Mouse (Mus musculus): ENCODE results near the gene Osbpl2.

The Osbpl2 gene

DNA sequence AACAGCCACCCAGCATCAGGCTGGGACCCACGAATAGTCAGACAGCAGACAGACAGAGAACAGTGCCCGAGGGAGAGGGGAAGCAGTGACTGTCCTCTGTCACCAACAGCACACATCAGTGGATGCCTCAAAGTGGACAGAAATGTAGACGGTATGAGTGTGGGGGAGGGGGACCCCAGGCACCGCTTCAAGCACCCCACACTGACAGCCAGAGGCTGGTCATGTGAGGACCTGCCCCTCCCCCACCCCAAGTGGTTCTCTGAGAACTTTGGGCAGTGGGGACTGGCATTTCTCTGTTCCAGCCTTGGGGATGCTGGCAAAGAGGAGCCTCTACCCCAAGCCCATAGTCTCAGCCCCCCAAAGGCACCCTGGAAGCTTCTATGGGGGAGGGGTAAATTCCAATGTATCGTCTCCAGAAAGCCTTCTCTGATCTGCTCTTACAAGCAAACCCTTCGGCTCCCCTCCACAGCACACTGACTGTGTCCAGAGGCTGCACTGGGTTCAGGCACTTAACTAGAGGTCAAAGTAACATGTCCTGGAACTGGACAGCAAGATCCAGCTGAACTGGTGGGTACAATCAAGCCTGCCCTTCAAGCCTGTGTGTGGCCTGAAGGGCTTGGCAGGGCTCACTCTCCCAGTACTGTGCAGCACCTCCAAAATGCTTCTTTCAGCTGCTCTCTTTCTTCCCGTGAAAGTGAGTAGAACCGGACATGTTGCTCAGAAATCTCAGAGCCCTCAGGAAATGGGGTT, 13.5 kb upstream of the Osbpl2 start:
- DNase-seq: peak in 1 of 2 experiments; percentile 22

- no peak for DNase-seq
Measured at GRCm38 (mm10) chr2:180107081-180107480, 12.0 kb upstream of the Osbpl2 start.

GRCm38 (mm10) chr2:180108285-180108684, 10.8 kb upstream of the Osbpl2 start:
- DNase-seq: no peak

GRCm38 (mm10) chr2:180113909-180114890, 4.9 kb upstream of the Osbpl2 start:
- DNase-seq: peak in 1 of 2 experiments; percentile 28

DNA sequence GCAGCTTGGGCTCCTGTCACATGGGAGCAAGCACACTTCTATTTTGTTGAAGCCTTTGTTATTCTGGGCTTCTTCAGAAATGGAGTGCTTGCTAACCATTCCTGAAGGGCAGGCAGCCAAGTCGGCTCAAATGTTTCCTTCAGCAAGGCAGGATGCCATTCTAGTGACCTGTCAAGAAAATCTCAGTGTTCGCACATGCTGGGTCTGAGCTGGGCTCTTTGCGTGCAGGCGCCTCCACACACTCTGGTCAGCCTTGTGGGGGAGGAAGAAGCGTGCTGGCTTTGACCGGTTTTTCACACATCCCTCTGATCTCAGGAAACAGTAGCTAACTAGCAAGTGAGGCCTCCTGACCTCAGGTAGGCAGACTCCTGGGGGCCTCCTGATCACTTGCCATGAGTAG, 3.8 kb upstream of the Osbpl2 start:
- DNase-seq: peak; percentile 53 to 71

DNA sequence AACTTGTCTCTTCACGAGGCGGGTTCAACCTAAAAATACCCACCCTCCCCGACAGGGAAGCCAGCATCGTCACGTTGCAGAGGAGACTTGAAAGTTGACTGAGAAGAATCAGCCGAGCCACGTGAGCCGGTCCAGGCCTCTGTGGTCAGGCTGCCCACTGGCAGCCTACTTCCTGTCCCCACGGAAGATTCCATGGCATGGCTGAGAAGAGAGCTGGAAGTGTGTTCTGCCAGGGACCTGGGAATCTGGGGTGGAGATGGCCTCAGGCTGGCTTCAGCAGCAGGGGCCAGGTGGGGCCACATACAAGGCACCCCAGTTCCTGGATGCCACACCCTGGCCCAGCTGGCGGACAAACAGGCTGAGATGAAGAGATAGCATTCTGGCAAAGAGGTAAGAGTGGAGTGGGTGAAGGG, 3.0 kb upstream of the Osbpl2 start:
- no peak for DNase-seq

DNA sequence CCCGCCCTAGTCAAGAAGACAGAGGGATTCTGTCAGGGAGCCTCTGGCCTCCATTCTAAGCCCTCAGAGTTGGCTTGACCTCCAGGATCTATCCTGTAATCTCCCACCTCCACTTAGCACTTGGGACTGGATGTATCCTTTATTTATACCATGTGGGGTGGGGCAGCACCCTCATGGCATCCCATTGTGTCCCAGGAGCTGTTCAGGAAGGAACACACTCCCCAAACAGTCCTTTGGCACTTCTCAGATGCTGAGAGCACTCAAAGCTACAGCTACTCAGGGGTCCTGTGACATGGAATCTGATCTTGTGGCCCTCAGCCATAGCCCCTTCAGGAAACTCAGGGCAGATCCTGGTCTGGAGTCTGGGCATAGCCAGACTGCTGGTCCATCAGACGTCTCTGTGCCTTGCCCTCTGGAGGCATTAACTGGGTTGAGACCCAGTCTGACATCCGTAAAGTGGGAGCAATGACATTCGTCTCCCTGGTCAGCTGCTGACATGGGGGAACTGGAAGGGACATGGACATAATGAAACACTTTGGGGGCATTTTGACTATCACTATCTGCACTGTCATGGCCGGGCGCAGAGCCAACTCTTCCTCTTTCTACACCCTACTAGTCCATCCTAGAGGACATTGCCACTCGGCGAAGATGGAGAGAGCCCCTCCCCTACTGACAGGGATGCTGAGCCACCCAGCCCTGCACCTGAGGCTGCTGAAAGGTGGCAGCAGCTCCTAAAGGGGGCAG, 2.2 kb upstream of the Osbpl2 start:
- no peak for DNase-seq

- DNase-seq: peak; percentile 22 to 39
Measured at GRCm38 (mm10) chr2:180117485-180118194, 1.5 kb upstream of the Osbpl2 start.

- peak in 1 of 2 experiments; percentile 60 for DNase-seq
Measured at GRCm38 (mm10) chr2:180119439-180120291, 559 bp downstream of the Osbpl2 start.

- no peak for DNase-seq
Measured at GRCm38 (mm10) chr2:180120292-180120761, 1.2 kb downstream of the Osbpl2 start.

GRCm38 (mm10) chr2:180124192-180124591, 5.1 kb downstream of the Osbpl2 start:
- DNase-seq: no peak

GRCm38 (mm10) chr2:180126195-180126594, 7.1 kb downstream of the Osbpl2 start:
- DNase-seq: peak in 1 of 2 experiments; percentile 16

- no peak for DNase-seq
Measured at GRCm38 (mm10) chr2:180127675-180128074, 8.6 kb downstream of the Osbpl2 start.

DNA sequence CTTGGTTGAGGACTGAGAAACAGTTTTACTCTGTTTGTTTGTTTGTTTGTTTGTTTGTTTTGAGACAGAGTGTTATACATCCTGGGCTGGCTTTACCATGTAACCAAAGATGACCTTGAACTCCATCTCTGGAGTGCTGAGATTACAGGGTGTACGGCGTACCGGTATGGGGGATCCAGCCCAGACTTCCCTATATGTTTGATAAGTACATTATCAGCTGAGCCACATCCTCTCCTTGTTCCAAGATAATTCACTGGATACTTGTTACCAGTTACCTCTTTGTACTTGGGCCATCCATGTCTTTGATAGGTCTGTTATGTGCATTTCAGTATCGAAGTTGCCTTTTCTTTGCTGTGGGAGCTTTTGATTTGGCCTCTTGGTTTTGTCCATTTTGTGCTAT, 14.1 kb downstream of the Osbpl2 start:
- no peak for DNase-seq

GRCm38 (mm10) chr2:180133911-180134310, 14.8 kb downstream of the Osbpl2 start:
- no peak for DNase-seq

DNA sequence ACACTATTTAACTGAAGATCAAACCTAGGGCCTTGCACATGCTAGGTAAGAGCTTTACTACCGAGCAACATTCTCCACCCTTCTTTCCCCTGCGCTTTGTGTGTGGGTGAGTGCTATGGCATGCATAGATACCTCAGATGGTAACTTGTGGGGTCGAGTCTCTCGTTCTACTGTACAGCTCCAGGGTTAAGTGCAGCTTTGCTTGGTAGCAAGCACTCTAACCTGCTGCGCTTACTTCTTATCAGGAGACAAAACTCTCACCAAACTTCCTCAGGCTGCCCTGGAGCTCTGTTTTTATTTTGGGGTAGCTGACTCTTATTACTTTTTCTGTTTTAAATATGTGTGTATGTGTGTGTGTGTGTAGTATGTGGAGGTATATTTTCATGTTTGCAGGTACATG, 16.3 kb downstream of the Osbpl2 start:
- no peak for DNase-seq

DNA sequence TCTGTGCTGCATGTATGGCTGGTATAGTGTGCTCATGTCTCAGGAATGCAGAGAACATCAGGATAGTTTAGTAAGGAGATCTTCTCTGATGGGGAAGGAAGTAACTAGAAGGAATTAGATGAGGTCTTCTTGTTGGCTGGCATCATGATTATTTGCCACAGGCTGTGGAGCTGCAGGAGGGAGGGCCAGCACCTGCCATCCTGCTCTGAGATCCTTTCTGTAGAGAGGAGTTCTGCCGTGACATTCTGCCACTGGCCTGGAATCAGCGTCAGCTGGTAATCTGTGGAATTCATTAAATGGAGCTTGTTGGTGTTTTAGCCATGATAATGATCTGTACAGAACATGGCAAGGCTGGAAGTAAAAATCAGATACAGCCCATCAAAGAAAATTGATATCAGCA, 27.0 kb downstream of the Osbpl2 start:
- no peak for DNase-seq

GRCm38 (mm10) chr2:180147379-180147778, 28.3 kb downstream of the Osbpl2 start:
- DNase-seq: no peak

DNA sequence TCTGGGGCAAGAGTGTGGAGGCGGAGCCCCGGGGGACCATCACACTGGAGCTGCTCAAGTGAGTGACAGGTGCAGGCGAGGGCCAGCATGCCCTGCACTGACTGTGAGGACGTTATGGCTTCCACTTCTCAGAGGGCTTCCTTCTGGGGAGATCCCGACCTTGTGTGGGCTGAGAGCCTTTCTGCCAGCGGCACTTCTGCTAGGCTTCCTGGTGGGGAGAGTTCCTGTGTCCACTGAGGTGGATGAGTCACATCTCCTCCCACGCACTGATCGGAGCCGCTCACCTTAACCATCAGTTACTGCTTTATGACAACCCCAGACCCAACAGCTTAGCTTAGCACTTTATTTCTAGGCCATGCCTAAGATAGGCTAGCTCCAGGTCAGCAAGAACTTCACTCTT, 29.4 kb downstream of the Osbpl2 start:
- no peak for DNase-seq

- no peak for DNase-seq
Measured at GRCm38 (mm10) chr2:180154796-180155195, 35.7 kb downstream of the Osbpl2 start.

DNA sequence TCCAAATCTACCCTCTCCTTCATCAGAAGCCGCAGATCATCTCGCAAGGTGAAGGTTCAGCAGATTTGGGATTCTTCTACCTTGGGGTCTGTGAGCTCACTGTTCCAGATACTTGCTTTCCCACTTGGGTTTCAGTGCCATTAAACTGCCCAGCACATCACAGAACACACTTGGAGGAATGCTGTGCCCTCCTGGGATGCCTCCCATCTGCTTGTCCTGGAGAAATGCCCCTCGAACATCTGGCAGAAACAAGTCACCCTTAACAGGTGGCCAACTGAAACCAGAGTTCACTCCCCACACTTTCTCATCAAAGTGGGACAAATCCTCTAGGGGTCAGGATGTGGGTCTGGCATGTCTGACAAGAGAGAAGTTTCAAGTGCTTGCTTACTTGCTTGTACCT, 39.5 kb downstream of the Osbpl2 start:
- no peak for DNase-seq

All from kidney, postnatal 4 days (tissue).